Mouse (Mus musculus): ENCODE results near the gene Gucy2e. TPM values are rescaled to one million over a fixed set of nuclear protein-coding genes. Genes with fewer than 3 reads are reported as not detected.

Gucy2e gene
- 0.05 TPM for polyA plus RNA-seq (2014; fragmentation: Illumina TruSeq; extraction: RNeasy Lipid Tissue Mini Kit (QIAGEN cat#74804); ENCODE audit: low read depth, low replicate concordance)

DNA sequence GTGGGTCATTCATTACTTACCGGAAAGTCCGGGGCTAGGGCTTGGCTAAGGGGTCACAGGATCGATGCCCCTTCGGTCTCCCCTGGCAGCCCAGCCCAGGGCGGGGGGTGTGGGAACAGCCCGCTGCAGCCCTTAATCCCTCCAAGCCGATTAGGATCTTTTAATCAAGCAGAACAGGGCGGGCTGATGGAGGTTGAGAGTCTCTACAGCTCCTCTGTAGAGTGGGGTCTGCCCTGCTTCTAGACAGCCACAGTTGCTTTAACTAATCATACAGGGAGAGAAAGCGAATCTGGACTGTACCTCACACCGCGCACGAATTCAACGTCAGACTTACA is at the start of gene Gucy2e:
Gucy2e (minus strand) TSS at position 111 of the 335 bp plus-strand sequence.

DNA sequence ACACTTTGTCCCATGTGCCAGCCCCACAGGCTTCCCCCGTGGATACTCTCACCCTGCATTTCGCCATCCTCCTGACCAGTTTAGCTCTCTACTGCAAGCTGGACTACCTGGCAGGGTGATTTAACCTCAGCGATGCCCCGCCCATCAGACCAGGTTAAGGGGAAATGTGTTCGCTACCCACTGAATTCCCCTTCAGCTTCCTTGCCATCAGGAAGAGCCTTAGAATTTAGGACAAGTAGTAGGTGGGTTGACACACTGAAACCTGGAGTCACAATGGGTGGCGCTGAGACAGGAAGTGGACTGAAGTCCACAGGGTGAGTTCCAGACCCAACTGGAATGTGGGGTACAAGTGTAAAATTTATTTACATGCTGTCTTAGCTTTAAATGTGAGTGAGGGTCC is 39.1 kb downstream of the Gucy2e start, which contains the start of gene Alox8:
Alox8 (minus strand) TSS at position 101 of the 400 bp plus-strand sequence.

Other genes with a start within 250 kb of the Gucy2e start
- 11.8 TPM for gene Pfas, start 228.6 kb downstream of the Gucy2e start, polyA plus RNA-seq (2014; fragmentation: Illumina TruSeq; extraction: RNeasy Lipid Tissue Mini Kit (QIAGEN cat#74804); ENCODE audit: low read depth, low replicate concordance)
- gene Ctc1, start 221.1 kb downstream of the Gucy2e start, polyA plus RNA-seq (2014; fragmentation: Illumina TruSeq; extraction: RNeasy Lipid Tissue Mini Kit (QIAGEN cat#74804); ENCODE audit: low read depth, low replicate concordance) = 32.2 TPM
- 3.3 TPM for gene Aurkb, start 191.4 kb downstream of the Gucy2e start, polyA plus RNA-seq (2014; fragmentation: Illumina TruSeq; extraction: RNeasy Lipid Tissue Mini Kit (QIAGEN cat#74804); ENCODE audit: low read depth, low replicate concordance)
- 19.3 TPM for gene Borcs6, start 177.3 kb downstream of the Gucy2e start, polyA plus RNA-seq (2014; fragmentation: Illumina TruSeq; extraction: RNeasy Lipid Tissue Mini Kit (QIAGEN cat#74804); ENCODE audit: low read depth, low replicate concordance)
- 20.0 TPM for gene Tmem107, start 166.2 kb downstream of the Gucy2e start, polyA plus RNA-seq (2014; fragmentation: Illumina TruSeq; extraction: RNeasy Lipid Tissue Mini Kit (QIAGEN cat#74804); ENCODE audit: low read depth, low replicate concordance)
- 167 TPM for gene Vamp2, start 148.5 kb downstream of the Gucy2e start, polyA plus RNA-seq (2014; fragmentation: Illumina TruSeq; extraction: RNeasy Lipid Tissue Mini Kit (QIAGEN cat#74804); ENCODE audit: low read depth, low replicate concordance)
- 31.8 TPM for gene Per1, start 141.8 kb downstream of the Gucy2e start, polyA plus RNA-seq (2014; fragmentation: Illumina TruSeq; extraction: RNeasy Lipid Tissue Mini Kit (QIAGEN cat#74804); ENCODE audit: low read depth, low replicate concordance)
- gene Hes7, start 116.6 kb downstream of the Gucy2e start, polyA plus RNA-seq (2014; fragmentation: Illumina TruSeq; extraction: RNeasy Lipid Tissue Mini Kit (QIAGEN cat#74804); ENCODE audit: low read depth, low replicate concordance) = not detected
- 0.57 TPM for gene 9130213A22Rik, start 114.4 kb downstream of the Gucy2e start, polyA plus RNA-seq (2014; fragmentation: Illumina TruSeq; extraction: RNeasy Lipid Tissue Mini Kit (QIAGEN cat#74804); ENCODE audit: low read depth, low replicate concordance)
- gene Aloxe3, start 111.1 kb downstream of the Gucy2e start, polyA plus RNA-seq (2014; fragmentation: Illumina TruSeq; extraction: RNeasy Lipid Tissue Mini Kit (QIAGEN cat#74804); ENCODE audit: low read depth, low replicate concordance) = 1.3 TPM
- gene Alox12b, start 80.0 kb downstream of the Gucy2e start, polyA plus RNA-seq (2014; fragmentation: Illumina TruSeq; extraction: RNeasy Lipid Tissue Mini Kit (QIAGEN cat#74804); ENCODE audit: low read depth, low replicate concordance) = not detected
- not detected for gene Alox8, start 39.2 kb downstream of the Gucy2e start, polyA plus RNA-seq (2014; fragmentation: Illumina TruSeq; extraction: RNeasy Lipid Tissue Mini Kit (QIAGEN cat#74804); ENCODE audit: low read depth, low replicate concordance)
- gene Cntrob, start 86.7 kb upstream of the Gucy2e start, polyA plus RNA-seq (2014; fragmentation: Illumina TruSeq; extraction: RNeasy Lipid Tissue Mini Kit (QIAGEN cat#74804); ENCODE audit: low read depth, low replicate concordance) = 8.9 TPM
- gene Trappc1, start 86.9 kb upstream of the Gucy2e start, polyA plus RNA-seq (2014; fragmentation: Illumina TruSeq; extraction: RNeasy Lipid Tissue Mini Kit (QIAGEN cat#74804); ENCODE audit: low read depth, low replicate concordance) = 90.6 TPM
- gene Kcnab3, start 89.2 kb upstream of the Gucy2e start, polyA plus RNA-seq (2014; fragmentation: Illumina TruSeq; extraction: RNeasy Lipid Tissue Mini Kit (QIAGEN cat#74804); ENCODE audit: low read depth, low replicate concordance) = 1.1 TPM
- gene Rnf227, start 103.4 kb upstream of the Gucy2e start, polyA plus RNA-seq (2014; fragmentation: Illumina TruSeq; extraction: RNeasy Lipid Tissue Mini Kit (QIAGEN cat#74804); ENCODE audit: low read depth, low replicate concordance) = 1.6 TPM
- 88.6 TPM for gene Chd3, start 132.4 kb upstream of the Gucy2e start, polyA plus RNA-seq (2014; fragmentation: Illumina TruSeq; extraction: RNeasy Lipid Tissue Mini Kit (QIAGEN cat#74804); ENCODE audit: low read depth, low replicate concordance)
- gene Naa38, start 158.5 kb upstream of the Gucy2e start, polyA plus RNA-seq (2014; fragmentation: Illumina TruSeq; extraction: RNeasy Lipid Tissue Mini Kit (QIAGEN cat#74804); ENCODE audit: low read depth, low replicate concordance) = 115 TPM
- gene Cyb5d1, start 158.6 kb upstream of the Gucy2e start, polyA plus RNA-seq (2014; fragmentation: Illumina TruSeq; extraction: RNeasy Lipid Tissue Mini Kit (QIAGEN cat#74804); ENCODE audit: low read depth, low replicate concordance) = 37.7 TPM
- gene Tmem88, start 161.2 kb upstream of the Gucy2e start, polyA plus RNA-seq (2014; fragmentation: Illumina TruSeq; extraction: RNeasy Lipid Tissue Mini Kit (QIAGEN cat#74804); ENCODE audit: low read depth, low replicate concordance) = 10.2 TPM
- 22.5 TPM for gene Kdm6b, start 176.6 kb upstream of the Gucy2e start, polyA plus RNA-seq (2014; fragmentation: Illumina TruSeq; extraction: RNeasy Lipid Tissue Mini Kit (QIAGEN cat#74804); ENCODE audit: low read depth, low replicate concordance)